Mouse (Mus musculus) spleen, postnatal 4 days (tissue): ENCODE results near the gene Fut2.

Experiments used
- DNase-seq, 2 experiments: peaks; one replicate each; pipeline ENCODE4 v3.0.0; 2022; ENCODE audit warnings: low spot score in 2 of 2

The Fut2 gene

DNA sequence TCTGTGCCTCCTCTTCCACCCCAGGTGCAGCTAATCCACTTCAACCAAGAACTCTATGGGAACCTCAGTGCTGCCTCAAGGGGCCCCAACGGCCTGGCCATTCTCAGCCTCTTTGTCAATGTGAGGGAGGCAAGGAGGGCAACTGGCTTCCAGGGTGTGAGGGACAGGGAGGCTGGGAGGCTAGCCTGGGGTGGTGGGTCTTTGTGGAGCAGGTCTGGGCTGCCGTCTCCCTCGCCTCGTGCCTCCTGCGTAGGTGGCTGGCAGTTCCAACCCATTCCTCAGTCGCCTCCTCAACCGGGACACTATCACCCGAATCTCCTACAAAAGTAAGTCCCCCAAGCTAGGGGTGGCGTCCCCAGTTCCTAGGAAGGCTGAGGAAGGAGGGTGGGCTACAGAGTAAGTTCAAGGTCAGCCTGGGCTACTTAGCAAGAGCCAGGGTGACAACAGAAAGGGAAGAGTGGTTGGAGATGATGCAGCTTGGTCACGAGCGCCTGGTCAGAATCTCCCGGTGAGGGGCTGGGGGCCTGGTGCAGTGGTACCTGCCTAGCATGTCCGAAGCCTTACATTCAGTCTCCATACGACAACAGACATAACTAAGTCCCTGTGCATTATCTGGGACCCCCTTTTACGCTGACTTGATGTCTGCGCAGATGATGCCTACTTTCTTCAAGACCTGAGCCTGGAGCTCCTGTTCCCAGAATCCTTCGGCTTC lies 36.8 kb upstream of the Fut2 start:
- no peak for DNase-seq

DNA sequence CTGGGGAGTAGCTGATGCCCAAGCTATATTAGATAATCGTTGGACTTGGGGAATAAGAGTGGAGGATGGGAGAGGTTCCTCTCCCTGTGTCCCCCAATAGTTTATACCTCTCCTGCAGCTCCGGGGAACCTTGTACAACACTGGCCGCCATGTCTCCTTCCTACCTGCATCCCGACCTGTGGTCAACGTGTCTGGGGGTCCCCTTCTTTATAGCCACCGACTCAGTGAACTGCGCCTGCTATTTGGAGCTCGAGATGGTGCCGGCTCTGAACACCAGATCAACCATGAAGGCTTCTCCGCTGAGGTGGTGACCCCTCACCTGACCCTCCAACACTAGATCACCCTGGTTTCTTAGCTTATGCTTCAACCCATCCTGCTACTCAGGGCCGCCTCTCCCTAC lies 36.1 kb upstream of the Fut2 start:
- DNase-seq: no peak

DNA sequence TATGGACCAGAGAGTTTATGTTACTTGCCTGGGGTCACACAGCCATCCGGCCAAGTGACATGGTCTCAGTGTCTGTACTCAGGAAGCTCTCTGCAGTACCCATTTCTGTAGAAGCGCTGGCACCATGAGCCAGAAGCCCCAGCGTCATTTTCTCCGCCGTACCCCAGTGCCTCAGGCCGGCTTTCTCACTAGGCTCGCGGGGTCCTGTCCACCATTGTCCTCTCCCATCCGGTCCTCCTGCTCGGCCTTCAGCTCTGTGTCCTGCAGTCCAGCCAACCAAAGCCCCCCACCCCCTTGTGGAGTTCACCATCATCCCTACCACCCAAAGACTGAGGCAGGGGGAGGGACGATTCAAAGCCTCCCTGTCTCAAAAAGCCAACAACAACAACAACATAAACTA lies 35.4 kb upstream of the Fut2 start:
- no peak for DNase-seq

DNA sequence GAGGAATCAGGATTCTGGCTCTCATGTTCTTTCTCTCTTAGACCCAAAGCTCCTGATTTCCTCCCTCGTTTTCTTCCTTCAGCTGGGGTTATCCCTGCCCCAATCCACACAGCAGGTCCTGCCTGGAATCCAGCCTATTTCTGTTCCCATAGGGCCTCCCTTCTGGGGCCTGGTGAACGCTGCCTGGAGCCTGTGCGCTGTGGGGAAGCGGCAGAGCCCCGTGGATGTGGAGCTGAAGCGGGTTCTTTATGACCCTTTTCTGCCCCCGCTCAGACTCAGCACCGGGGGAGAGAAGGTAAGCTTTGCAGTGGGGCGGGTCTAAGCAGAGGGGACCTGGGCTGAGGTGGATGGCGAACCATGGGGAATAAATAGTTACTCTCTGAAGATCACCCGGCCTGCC lies 34.9 kb upstream of the Fut2 start:
- no peak for DNase-seq

DNA sequence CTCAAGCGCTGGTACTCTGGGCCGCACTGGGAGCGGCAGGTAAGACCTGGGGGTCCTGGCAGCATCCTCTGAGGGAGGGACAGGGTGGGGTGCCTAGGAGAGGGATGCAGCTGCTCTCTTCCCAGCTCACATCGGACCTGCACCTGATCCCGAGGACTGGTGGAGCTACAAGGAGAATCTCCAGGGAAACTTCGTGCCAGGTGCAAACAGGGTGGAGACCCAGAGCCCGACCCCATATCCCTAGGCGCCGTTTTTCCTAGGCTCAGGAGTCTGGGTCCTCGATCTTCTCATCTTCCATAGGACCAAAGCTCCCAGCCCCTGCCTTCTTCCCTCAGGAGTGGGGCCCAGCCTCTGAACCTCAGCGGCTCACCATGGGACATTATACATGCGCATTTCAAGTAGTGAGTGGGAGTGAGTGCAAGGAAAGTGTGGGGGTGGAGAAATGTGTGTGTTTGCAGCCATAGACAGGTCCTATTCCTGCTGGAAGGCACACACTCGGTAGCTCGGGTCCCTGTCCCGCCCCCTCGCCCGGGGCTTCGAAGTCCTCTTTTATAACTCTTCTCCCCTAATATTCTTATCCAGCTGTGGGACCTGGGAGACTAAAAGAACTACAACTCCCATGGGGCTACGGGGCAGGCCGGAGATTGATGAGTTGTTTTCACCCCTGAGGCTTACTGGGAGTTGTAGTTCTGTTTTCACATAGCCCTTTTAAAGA lies 34.3 kb upstream of the Fut2 start:
- peak in 1 of 2 experiments; percentile 59 for DNase-seq

DNA sequence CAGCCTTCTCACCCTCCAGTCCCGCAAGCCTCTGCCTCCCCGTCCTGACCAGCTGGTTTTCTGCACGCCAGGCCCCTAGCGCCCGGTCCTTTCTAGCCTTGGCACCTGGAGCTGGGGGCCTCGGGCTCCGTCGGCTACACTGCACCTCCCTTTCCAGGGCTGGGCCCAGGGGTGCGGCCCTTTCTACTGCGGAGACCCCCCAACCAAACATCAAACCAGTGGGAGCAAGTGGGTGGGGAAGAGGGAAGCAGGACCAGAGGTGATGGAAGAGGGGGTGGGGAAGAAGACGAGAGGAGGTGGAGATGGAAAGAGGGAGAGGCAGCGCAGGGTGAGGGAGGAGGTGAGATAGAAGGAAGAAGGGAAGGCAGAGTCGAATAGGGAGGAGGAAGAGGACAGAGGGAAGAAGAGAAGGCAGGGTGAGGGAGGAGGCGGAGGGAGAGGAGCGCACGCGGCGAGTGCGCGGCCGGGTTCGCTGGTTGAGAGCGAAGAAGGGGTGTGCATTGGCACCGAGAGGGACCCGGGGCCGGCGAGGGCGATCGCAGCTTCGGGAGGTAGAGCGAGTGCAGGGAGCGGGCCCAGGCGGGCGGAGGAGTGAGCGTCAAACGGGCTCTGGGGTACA lies 33.4 kb upstream of the Fut2 start, which contains the start of gene Car11:
TSS of gene Car11 (plus strand) at position 321 of the 619 bp plus-strand sequence.
- DNase-seq: no peak

DNA sequence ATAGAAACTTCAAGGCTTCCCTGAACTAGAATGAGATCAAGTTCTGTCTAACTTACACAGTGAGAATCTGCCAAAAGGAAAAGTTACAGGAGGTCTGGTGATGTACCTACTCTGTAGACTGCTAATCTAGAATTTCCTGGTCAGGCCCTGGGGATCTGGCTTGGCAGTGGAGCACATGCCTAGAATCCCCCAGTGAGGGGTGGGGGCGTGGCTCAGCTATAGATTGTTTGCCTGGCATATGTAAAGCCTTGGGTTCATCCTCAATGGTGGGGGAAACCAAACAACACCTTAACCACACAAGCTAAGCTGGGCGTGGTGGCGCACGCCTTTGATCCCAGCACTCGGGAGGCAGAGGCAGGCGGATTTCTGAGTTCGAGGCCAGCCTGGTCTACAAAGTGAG lies 31.7 kb upstream of the Fut2 start:
- DNase-seq: no peak

DNA sequence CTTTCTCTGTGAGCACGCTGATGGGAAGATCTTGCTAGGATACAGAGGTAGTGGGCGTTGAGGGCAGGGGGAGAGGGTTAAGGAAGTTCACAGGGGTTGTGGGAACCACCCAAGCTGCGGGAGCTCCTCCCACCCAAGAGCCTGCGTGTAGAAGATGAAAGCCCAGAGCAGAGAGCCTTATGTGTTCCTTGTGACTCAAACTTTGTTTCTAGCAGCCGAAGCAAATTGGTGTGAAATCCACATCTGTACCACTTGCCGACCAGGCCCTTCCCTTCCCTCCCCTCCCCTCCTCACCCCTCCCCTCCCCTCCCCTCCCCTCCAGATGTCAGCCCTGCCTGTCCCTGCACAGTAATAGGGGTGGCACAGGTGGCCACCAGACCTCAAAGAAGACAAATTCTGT lies 28.9 kb upstream of the Fut2 start:
- no peak for DNase-seq

DNA sequence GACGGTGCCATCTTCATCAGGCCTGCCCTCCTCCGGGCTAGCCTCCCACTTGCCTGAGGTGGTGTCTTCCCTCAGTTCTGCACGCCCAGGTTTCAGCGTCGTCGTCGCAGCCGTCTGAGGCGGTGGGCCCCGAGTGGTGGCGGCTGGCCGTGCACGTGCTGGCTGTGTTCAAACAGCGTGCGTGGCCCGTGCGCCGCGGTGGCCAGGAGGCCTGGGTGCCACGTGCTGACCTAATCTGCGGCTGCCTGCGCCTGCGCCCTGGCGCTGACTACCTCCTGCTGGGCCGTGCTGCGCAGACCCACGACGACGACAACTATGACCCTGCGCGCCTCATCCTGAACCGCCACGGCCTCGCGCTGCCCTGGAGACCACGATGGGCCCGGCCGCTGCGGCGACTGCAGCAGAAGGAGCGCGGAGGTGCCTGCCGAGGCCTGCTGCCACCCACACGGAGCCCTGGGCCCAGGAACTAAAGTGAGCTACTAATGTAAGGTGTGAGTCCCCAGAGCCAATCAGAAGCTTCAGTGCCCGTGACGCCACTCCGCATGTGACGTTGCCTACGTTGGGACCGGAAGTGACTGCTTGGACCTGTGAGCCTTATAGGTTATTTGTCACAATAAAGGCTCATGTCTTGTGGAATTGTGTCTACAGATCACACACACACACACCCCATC lies 27.9 kb upstream of the Fut2 start, which contains the start of gene Sec1:
TSS of gene Sec1 (minus strand) at position 482 of the 671 bp plus-strand sequence.
- DNase-seq: no peak

DNA sequence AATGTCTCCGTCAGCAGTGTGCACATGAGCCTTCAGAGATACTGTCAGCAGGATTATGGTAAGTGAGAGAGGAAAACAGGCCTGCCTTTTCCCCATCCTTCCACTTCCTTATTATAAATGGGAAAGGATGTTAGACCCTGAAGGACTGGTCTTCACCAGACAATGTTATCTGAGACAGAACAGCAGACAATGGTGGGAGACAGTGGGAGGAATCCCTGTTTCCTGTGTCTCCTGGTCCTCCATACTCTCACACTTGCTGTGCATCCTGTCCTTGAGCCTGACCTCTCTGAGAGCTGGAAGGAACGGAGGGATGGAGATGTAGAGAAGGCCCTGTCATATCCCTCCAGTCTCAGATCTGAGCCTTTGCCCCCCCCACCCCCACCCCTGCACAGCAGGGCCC lies 26.2 kb upstream of the Fut2 start:
- no peak for DNase-seq

DNA sequence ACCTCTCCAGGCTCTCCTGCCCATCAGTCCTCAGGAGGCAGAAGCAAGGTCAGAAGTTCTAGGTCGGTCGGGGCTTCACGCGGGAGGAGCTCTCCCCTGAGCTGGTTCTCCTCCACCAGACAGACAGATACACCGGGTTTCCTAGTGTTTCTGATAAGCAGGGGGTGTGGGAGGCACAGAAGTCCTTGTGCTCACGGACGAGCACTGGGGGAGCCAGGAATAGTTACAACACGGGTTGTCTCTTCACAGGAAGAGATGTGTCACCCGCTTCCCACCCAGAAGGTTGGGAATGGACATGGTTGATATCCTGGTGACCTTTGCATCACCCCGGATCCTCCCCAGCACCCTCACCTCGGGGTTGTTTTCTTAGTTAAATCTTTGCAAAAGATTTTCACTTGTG lies 23.6 kb upstream of the Fut2 start:
- DNase-seq: no peak

DNA sequence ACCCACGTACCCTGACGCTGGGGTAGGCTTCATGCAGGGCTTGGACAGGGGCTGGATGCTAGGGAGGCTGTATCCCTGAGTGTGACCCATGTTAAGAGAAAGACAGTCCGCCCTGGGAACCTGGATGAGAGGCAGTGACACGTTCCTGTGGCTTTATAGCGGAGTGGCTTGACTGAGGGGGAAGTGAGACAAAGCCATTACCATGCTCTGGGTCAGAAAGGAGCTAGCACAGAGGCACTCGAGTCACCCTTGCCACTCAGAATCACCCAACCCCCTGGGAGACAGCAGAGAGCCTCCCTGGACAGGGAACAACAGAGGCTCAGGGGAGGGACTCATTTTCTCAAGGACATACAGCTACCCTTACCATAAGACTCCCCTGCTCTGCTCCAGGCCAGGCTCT lies 22.9 kb upstream of the Fut2 start:
- DNase-seq: no peak

DNA sequence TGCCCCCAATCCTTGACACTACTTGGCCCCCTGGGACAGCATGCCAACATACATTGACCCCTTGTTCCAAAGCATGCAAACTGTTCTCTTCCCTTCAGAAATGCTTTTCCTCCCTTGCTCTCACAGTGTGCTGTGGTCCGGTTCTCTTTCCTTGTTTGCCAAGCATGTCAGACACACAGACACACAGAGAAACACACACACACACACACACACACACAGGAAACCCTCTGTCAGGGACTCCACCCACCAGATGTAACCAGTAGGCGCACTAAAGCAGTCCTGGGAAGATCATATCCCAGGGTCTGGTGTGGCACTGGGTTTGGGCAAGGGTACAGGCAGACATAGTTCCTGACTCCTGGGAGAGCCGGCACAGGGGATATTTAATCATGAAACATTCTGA lies 20.6 kb upstream of the Fut2 start:
- no peak for DNase-seq

DNA sequence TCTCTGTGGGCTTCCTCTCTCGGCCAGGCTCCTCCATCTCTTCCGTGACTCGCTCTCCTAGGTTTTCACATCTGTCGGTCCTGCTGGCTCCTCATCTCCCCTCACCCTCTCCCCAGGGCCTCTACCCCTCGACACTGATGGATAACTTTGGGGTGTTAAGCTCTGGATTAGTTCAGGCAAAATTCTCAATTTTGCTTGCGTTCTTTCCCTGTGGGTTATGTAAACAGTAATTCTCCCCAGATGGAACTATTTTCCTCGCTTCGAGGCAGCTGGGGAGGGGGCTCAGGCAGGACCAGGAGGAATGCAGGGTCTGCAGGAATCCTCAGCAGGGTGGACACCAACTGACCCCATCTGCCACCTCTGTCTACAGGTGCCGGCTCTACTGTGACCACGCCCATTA lies 19.6 kb upstream of the Fut2 start:
- no peak for DNase-seq

DNA sequence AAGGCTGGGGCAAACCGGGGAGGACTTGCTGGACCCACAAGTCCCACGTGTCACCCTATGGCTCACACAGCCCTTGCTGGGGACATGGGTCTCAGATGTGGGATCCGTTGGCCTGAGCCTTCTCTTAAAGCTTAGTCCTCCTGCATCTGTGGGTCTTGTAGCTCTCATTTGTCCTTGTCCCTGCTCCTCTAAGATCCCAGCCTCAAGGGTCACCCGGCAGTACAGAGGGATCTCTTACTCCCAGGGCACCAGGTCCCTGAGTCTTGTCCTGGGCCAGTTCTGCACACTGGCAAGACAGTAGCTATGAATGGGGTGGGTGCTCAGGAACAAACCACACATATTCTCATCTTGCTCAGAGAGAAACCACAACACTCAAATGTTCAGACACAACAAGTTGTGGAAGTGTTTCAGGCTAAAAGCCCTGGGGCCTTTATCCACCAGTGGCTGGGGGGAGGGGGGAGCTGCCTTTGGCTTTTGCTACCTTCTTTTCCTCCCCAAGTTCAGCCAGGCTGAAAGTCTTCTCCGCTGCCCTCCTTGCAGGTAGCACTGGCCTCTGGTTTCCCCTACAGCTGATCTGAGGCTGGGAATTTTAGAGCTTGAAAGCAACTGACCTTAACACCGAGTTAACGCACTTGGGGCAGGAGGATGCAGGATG lies 17.3 kb upstream of the Fut2 start, which contains the start of gene Ntn5:
TSS of gene Ntn5 (plus strand) at position 627 of the 655 bp plus-strand sequence.
- no peak for DNase-seq

DNA sequence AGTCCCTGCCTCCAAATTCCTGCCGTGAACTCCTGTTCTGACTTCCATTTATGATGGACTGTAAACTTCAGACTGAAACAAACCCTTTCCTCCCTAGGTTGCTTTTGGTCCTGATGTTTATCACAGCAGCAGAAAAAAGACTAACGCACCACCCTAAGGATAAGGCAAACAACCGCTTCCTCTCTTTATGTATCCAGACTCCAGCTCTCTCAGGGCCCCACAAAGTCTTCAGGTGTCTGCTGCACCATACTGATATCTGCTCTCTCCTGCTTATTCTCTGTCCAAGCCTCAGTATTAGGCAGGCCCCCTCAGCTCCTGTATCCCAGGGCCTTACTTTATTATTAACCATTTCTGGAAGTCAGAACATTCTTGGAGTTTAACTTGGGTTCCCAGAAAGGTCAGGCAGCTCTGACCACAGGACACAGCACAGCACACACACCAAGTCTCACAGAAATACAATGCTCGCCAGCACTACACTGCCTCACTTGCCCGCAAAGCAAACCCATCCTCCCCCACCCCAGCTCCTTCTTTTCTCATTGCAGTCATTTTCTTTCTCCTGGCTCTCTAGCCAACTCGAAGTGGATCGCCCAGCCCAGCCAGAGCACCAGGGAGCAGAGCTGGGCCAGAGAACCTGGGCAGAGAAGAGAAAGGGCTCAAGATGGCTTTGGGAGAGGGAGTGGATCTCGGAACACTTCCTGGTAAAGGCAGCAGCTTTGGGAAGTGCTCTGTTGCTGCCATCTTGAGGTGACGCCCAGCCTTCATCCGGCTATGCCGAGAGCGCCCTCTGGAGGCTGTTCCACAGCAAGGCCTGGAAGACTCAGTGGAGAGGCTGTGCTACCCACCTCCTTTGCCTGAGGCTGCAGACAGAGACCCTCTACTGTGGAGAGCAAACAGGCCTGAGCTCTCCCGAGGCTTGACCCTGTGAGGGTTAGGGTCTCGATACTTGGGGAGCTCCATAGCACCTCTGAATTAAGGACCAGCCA lies 16.2 kb upstream of the Fut2 start:
- peak; percentile 81 to 94 for DNase-seq

DNA sequence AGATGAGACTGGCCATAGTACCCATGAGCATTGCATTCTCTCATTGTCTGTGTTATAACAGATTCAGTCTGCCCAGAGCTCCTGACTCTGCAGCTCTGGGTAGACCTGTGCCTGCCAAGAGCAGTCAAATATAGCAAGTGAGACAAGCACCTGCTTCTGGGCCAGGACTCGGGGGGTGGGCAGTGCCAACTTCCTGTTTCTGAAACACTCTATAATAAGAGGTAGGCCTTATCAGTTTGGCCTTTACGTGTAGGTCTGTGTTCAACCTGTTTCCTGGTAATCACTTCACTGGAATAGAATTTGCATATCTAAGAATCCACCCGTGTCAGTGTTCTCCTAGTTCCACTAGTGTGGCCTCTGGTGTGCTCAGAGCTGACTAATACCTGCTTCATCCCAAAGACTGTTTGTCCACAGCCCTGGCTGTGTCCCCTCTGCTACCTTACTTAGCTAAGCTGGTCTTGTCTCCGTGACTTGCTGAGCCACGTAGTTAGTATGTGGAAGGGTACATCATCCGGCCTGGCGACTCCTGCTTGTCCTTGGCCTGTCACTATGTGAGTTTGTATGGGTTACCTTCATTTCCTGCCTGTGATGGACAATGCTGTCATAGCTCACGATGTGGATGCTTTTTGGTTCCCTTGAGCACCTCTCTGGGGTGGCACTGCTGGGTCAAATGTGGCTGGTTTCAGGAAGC lies 15.0 kb upstream of the Fut2 start:
- DNase-seq: no peak

DNA sequence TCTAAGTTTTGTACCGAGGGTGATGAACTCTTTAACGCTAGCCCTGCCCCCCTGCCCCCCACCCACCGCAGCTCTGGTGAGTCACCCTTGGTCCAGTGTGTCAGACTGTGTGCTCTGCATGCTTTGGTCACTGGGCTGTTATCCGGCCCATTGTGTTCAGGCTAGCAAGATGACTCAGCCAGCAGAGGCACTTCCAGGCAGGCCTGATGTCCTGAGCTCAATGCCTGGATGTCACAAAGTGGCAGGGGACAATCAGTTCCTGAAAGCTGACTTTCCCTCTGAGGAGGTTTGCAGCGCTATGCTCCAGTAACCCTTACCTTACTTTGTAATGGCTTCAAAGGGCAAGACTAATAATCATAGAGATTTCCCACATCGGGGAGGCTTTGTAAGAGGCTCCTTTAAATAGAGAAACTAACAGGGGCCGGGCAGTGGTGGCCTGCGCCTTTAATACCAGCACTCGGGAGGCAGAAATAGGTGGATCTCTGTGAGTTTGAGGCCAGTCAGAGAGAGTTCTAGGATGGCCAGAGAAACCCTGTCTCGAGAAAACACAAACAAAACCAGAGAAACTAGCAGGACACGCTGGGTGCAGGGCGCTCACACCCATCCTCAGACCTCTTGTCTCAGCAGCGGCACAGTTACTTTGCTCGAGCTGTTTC lies 13.9 kb upstream of the Fut2 start:
- DNase-seq: no peak

DNA sequence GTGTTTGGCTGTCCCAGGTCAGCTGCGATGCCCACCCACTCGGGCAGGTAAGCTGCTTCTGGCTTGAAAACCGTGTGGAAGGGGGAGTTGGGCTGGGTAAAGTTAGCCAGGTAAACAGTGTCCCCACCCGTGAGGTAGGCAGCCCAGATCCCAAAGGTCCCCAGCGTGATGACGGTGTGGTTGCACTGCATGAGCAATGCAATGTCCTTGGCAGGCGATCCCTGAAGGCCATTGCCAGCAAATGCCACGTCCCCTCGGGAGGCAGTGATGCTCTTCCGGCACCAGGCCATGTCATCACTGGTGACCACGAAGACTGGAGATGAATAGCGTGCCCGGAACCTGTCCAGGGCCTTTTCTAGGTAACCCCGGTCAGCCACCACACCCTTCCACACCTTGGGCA lies 12.3 kb upstream of the Fut2 start:
- DNase-seq: no peak
